Mouse (Mus musculus) regulatory T cell (primary cell): ENCODE data around the gene Ugt1a7c.

Experiments used
- in situ Hi-C: fragments of 300-600 bp; cut with MboI, MseI; formaldehyde crosslinking; loops from one replicate; pipeline ENCODE4 v1.15.1; 2025; ENCODE audit warnings: high pct_unique_total_duplicates

Ugt1a7c gene

DNA sequence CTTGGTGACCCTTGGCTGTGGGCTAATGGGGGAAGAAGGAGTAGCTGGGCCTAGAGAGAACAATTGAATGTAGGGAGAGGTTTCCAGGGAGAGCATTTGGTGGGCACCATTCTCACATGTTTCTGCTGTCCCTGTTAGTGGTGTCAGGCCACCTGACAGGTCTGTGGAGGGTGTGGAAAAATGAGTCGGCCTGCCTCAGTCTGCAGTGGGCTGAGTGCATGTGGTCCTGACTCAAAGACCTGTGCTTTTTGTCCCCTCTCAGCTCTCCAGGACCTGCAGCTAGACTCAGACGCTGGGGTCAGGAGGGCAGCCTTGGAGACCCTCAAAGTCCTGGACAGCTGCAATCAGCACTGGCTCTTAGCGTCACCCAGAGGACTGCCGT, 164.8 kb downstream of the Ugt1a7c start:
- in situ Hi-C loops, result no loop called here

DNA sequence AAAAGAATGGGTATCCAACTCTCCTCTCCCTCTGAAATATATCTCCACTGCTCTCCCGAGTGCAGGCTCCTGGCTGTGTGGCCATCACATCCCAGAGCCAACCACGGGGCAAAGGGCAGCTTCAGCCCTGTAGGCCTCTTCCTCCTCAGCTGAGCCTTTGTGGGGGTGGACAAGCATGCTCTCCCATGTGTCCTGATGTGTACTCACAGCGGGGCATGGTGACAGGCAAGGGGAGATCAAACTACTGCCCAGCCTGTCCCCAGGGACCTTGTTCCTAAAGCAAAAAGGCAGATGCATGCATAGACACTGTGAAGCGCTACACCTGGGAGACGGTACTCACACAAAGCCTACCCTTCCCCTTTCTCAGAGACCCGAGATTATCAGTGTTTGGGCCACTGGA, 165.3 kb downstream of the Ugt1a7c start:
- in situ Hi-C loops, result no loop called here

- in situ Hi-C loops, result no loop called here
These were observed 165.9 kb downstream of the Ugt1a7c start for GRCm38 (mm10) chr1:88260604-88261377.

- in situ Hi-C loops, result no loop called here
These were observed 166.8 kb downstream of the Ugt1a7c start for GRCm38 (mm10) chr1:88261706-88262105.

DNA sequence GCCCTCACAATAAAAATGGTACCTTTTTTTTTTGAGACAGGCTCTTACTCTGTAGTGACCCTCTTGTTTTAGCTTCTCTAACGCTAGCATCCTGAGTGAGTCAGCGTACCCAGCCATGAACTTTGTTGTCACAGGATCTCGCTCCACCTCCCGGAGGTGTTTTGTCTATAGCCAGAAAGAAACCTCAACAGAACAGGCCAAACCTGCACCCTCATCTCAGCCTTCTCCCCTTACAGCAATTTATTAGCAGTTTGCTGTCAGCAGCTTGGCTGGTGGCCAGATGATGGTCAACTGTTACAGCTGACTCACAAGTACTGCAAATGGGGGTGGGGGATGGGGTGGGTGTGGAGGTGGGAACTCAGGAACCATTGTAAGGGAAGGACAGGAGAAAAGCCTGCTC, 167.4 kb downstream of the Ugt1a7c start:
- in situ Hi-C loops, result no loop called here

DNA sequence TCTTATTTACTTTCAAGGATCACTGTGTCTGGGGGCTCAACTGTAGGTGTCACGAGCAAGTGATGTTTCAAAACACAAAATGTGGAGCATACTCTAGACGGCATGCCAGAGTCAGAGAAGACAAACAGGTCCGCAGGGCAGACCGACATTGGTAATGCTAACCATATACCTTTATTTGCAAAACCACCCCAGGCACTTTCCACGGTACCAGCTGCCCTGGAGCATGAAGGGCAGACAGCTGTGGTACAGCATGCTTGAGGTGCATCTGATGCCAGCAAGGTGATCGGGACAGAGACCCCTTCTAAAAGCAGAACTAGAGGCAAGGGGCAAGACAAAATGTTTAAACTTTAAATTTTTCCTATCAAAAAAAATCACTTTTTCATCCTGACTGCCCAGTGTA, 168.1 kb downstream of the Ugt1a7c start:
- in situ Hi-C loops, result no loop called here

DNA sequence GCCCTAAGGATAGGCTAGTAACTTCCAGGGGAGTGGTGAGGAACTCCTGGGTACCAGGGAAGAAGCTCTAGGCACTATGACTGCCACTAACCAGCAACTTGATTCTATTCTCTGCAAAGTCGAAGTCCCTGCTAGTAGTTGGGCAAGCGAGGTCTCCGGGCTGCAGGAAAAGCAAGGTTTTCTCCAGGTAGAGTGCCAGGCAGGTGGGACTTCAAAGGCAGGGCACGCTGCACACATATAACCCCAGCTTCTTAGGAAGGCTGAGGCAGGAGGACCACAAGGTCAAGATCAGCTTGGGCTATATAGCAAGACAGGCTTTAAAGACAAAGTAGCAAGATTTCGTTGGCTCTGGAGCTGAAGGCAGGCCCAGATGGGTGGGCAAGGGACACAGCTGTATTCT, 168.9 kb downstream of the Ugt1a7c start:
- in situ Hi-C loops, result no loop called here

- in situ Hi-C loops, result no loop called here
These were observed 169.5 kb downstream of the Ugt1a7c start for GRCm38 (mm10) chr1:88264237-88264868.

DNA sequence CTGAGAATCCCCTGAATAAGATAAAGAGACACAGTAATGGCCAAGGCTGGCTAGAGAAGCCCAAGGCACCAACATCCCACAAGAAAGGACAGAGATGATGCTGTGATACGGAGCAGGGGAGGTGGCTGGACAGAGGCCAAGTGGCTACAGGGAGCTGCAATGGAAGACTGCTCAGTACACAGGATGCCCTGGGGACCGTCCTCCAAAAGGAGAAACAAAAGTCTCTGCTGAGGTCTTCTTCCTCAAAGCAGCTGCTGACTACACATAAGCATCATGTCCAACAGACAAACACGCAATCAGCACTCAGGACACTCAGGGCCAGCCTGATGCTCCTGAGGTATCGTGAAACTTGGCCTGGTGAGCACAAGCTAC, 170.0 kb downstream of the Ugt1a7c start:
- in situ Hi-C loops, result no loop called here

DNA sequence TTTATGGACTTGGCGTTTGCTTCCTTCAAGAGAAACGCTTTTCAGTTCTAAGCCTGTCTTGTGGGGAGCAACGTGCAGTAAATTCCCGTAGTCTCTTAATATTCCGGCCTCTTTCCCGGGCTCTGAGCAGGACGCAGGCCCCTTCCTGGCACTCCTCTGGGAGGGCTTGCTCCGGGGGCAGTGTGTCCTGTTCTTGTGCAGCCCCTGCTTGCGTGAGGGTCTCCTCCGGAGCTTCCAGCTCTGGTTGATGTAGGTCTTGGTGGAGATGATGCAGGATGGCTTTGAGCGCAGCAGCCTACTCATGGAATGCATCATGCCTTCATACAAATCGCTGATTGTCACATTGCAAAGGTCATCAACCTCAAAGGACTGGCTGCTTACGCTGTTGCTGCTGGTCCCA, 171.3 kb downstream of the Ugt1a7c start:
- in situ Hi-C loops, result no loop called here

DNA sequence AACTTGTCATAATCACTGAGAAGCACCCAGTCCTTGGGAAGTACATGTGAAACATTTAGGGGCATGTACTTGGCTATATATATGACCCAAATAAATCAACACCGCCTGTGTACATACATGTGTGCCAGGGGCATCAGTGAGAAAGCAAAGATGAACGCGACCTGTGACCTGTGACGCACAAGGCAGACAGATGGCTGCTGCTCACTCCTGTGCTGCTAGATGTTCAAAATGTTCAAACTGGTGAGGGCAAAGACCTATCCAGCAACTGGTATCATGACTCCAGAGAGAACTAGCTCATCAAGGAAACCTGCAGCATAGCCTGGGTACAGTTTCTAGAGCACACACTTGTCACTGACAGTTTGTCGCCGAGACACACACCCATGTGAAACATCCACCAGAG, 172.6 kb downstream of the Ugt1a7c start:
- in situ Hi-C loops, result no loop called here

DNA sequence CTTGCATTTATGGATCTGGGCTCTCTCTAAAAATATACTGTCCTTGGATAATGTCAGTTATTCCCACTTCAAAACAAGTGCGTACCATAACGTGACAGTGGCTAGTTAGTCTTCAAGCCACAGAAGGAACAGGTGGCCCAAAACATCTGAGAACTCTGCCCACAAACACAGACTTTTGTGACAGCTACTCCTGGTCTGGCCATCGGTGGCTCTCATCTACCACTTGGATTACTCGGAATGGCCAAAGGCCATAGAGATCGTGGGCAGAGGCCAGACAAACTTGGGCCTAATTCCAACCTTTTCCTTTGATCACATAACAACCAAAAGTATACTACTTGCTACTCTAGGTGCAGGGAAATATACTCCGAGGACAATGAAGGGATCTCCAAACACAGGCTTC, 173.2 kb downstream of the Ugt1a7c start:
- in situ Hi-C loops, result no loop called here
